Mouse (Mus musculus) heart, embryonic 15.5 days (tissue): ENCODE measurements around the gene Gbx1. TPM values are rescaled to one million over a fixed set of nuclear protein-coding genes. Genes with fewer than 3 reads are reported as not detected.

Source experiments
- ATAC-seq: fragments of 200-750 bp; cut with Nextera tagmentation; replicated peaks from 2 replicates; pipeline ENCODE4 v1.8.0; 2017; ENCODE audit warnings: low read depth, moderate TSS enrichment; ENCODE audit not compliant: insufficient number of reproducible peaks, insufficient read depth, low FRiP score
- H3K27ac ChIP-seq: fragments of 300-500 bp; sonication (generic); 2 replicates; pipeline ENCODE4 v1.5.1; 2015; ENCODE audit warnings: mild to moderate bottlenecking, inconsistent platforms
- H3K27me3 ChIP-seq: fragments of 300-500 bp; sonication (generic); 2 replicates; pipeline ENCODE4 v1.6.1; 2015; ENCODE audit warnings: inconsistent platforms
- H3K36me3 ChIP-seq: fragments of 300-500 bp; sonication (generic); 2 replicates; pipeline ENCODE4 v1.6.1; 2015; ENCODE audit warnings: mild to moderate bottlenecking, inconsistent platforms
- H3K4me1 ChIP-seq: fragments of 300-500 bp; sonication (generic); replicated peaks from 2 replicates; pipeline ENCODE4 v1.6.1; 2015; ENCODE audit warnings: inconsistent platforms
- H3K4me2 ChIP-seq: fragments of 300-500 bp; sonication (generic); 2 replicates; pipeline ENCODE4 v1.6.1; 2015; ENCODE audit warnings: inconsistent platforms, mild to moderate bottlenecking, moderate library complexity
- H3K4me3 ChIP-seq: fragments of 300-500 bp; sonication (generic); 2 replicates; pipeline ENCODE4 v1.5.1; 2015; ENCODE audit warnings: mild to moderate bottlenecking, inconsistent platforms
- H3K9ac ChIP-seq: fragments of 300-500 bp; sonication (generic); 2 replicates; pipeline ENCODE4 v1.6.1; 2015; ENCODE audit warnings: mild to moderate bottlenecking, inconsistent platforms
- H3K9me3 ChIP-seq: fragments of 300-500 bp; sonication (generic); replicated peaks from 2 replicates; pipeline ENCODE4 v1.6.1; 2016; ENCODE audit warnings: inconsistent platforms
- WGBS: fragments of 180-500 bp; shearing (Covaris S2); methylation state at CpG from one replicate; pipeline ENCODE4 v1.1.7; 2015; ENCODE audit warnings: mixed read lengths; 5-methylcytosine and 5-hydroxymethylcytosine counted together
- polyA plus RNA-seq: library from polyadenylated mRNA; unstranded; fragments of >200 nt; fragmentation: Nextera tagmentation; extraction: Ambion mirVana; gene quantifications from 2 replicates; pipeline ENCODE4 v1.2.1, GENCODE M21; 2015

Gbx1 gene
- polyA plus RNA-seq, 1 experiment from 2014 or later = not detected

- H3K4me2 ChIP-seq = no peak overlapping the region
- H3K27me3 ChIP-seq = peaks cover 88% of the 10 kb centered on the region
- 57% methylated on average over 8 of the region's 8 CpGs for WGBS
- H3K27ac ChIP-seq = no peak overlapping the region
- H3K4me3 ChIP-seq = no peak overlapping the region
- H3K4me1 ChIP-seq = peaks cover 14% of the 10 kb centered on the region
- no peak for ATAC-seq
- no peaks in the 10 kb centered on the region for H3K36me3 ChIP-seq
- H3K9me3 ChIP-seq = no peaks in the 10 kb centered on the region
- no peak overlapping the region for H3K9ac ChIP-seq
Observed at GRCm38 (mm10) chr5:24523806-24524205, 3.2 kb downstream of the Gbx1 start.

GRCm38 (mm10) chr5:24521366-24521765, 5.6 kb downstream of the Gbx1 start:
- no peak for ATAC-seq
- Histone ChIP-seq H3K36me3 (no peaks in the 10 kb centered on the region), H3K27me3 (peaks cover 87% of the 10 kb centered on the region), H3K4me3 (no peak overlapping the region), H3K27ac (no peak overlapping the region), H3K4me2 (no peak overlapping the region), H3K4me1 (peaks cover 5% of the 10 kb centered on the region), H3K9me3 (no peaks in the 10 kb centered on the region), H3K9ac (no peak overlapping the region)
- 57% methylated on average over 8 of the region's 8 CpGs for WGBS

GRCm38 (mm10) chr5:24512271-24512670, 14.7 kb downstream of the Gbx1 start:
- Histone ChIP-seq H3K4me3 (no peak overlapping the region), H3K27ac (no peak overlapping the region), H3K36me3 (no peaks in the 10 kb centered on the region), H3K4me2 (no peak overlapping the region), H3K9ac (no peak overlapping the region), H3K27me3 (peaks cover 12% of the 10 kb centered on the region), H3K9me3 (no peaks in the 10 kb centered on the region), H3K4me1 (peaks cover 6% of the 10 kb centered on the region)
- ATAC-seq = peak; percentile 53
- 28% methylated on average over 8 of the region's 8 CpGs for WGBS

GRCm38 (mm10) chr5:24510635-24511034, 16.4 kb downstream of the Gbx1 start:
- WGBS = 50% methylated on average over 11 of the region's 11 CpGs
- no peak for ATAC-seq

GRCm38 (mm10) chr5:24508406-24508805, 18.6 kb downstream of the Gbx1 start:
- WGBS = 87% methylated on average over 7 of the region's 7 CpGs
- Histone ChIP-seq H3K27ac (no peak overlapping the region), H3K9me3 (no peaks in the 10 kb centered on the region), H3K27me3 (peaks cover 25% of the 10 kb centered on the region), H3K36me3 (no peaks in the 10 kb centered on the region), H3K4me2 (no peak overlapping the region), H3K9ac (no peak overlapping the region), H3K4me1 (peaks cover 16% of the 10 kb centered on the region), H3K4me3 (no peak overlapping the region)
- ATAC-seq = no peak

More at GRCm38 (mm10) chr5:24510635-24511034, 16.4 kb downstream of the Gbx1 start:
- H3K4me2 ChIP-seq = no peak overlapping the region
- no peaks in the 10 kb centered on the region for H3K9me3 ChIP-seq
- no peak overlapping the region for H3K4me3 ChIP-seq
- H3K27ac ChIP-seq = no peak overlapping the region
- H3K27me3 ChIP-seq = peaks cover 8% of the 10 kb centered on the region
- peaks cover 6% of the 10 kb centered on the region for H3K4me1 ChIP-seq
- H3K9ac ChIP-seq = no peak overlapping the region
- no peaks in the 10 kb centered on the region for H3K36me3 ChIP-seq

GRCm38 (mm10) chr5:24505513-24505912, 21.5 kb downstream of the Gbx1 start:
- peaks cover 15% of the 10 kb centered on the region for H3K36me3 ChIP-seq
- H3K9ac ChIP-seq = no peak overlapping the region
- H3K4me2 ChIP-seq = no peak overlapping the region
- no peak overlapping the region for H3K27ac ChIP-seq
- 23% methylated on average over 2 of the region's 2 CpGs for WGBS
- peaks cover 12% of the 10 kb centered on the region for H3K4me1 ChIP-seq
- no peak for ATAC-seq
- no peak overlapping the region for H3K4me3 ChIP-seq
- H3K27me3 ChIP-seq = peaks cover 34% of the 10 kb centered on the region
- H3K9me3 ChIP-seq = no peaks in the 10 kb centered on the region

- peaks cover 10% of the 10 kb centered on the region for H3K4me1 ChIP-seq
- H3K4me3 ChIP-seq = no peak overlapping the region
- H3K27me3 ChIP-seq = peaks cover 30% of the 10 kb centered on the region
- WGBS = 65% methylated on average over 4 of the region's 4 CpGs
- ATAC-seq = no peak
- peaks cover 41% of the 10 kb centered on the region for H3K36me3 ChIP-seq
- no peak overlapping the region for H3K9ac ChIP-seq
- H3K27ac ChIP-seq = no peak overlapping the region
- H3K9me3 ChIP-seq = no peaks in the 10 kb centered on the region
- H3K4me2 ChIP-seq = no peak overlapping the region
Observed at GRCm38 (mm10) chr5:24502786-24503185, 24.2 kb downstream of the Gbx1 start.

GRCm38 (mm10) chr5:24500851-24501250, 26.2 kb downstream of the Gbx1 start:
- 70% methylated on average over 11 of the region's 11 CpGs for WGBS
- Histone ChIP-seq H3K9ac (no peak overlapping the region), H3K36me3 (peaks cover 47% of the 10 kb centered on the region), H3K4me1 (peaks cover 10% of the 10 kb centered on the region), H3K4me3 (no peak overlapping the region), H3K4me2 (no peak overlapping the region), H3K27me3 (peaks cover 27% of the 10 kb centered on the region), H3K27ac (no peak overlapping the region), H3K9me3 (no peaks in the 10 kb centered on the region)
- no peak for ATAC-seq

- Histone ChIP-seq H3K36me3 (peaks cover 51% of the 10 kb centered on the region), H3K9ac (no peak overlapping the region), H3K9me3 (no peaks in the 10 kb centered on the region), H3K27ac (no peak overlapping the region), H3K4me1 (no peaks in the 10 kb centered on the region), H3K4me2 (no peak overlapping the region), H3K4me3 (no peak overlapping the region), H3K27me3 (peaks cover 13% of the 10 kb centered on the region; the same call in 1 of the 2 replicates)
- no peak for ATAC-seq
- WGBS = 89% methylated on average over 10 of the region's 10 CpGs
Observed at GRCm38 (mm10) chr5:24499113-24499512, 27.9 kb downstream of the Gbx1 start.

GRCm38 (mm10) chr5:24497526-24497925, 29.5 kb downstream of the Gbx1 start:
- ATAC-seq = no peak
- H3K4me2 ChIP-seq = no peak overlapping the region
- no peak overlapping the region for H3K27ac ChIP-seq
- no peak overlapping the region for H3K4me3 ChIP-seq
- peaks cover 4% of the 10 kb centered on the region; the same call in 1 of the 2 replicates for H3K27me3 ChIP-seq
- WGBS = 85% methylated on average over 12 of the region's 12 CpGs
- no peak overlapping the region for H3K9ac ChIP-seq
- no peaks in the 10 kb centered on the region for H3K4me1 ChIP-seq
- no peaks in the 10 kb centered on the region for H3K9me3 ChIP-seq
- peaks cover 66% of the 10 kb centered on the region for H3K36me3 ChIP-seq

- Histone ChIP-seq H3K36me3 (peaks cover 69% of the 10 kb centered on the region), H3K4me3 (no peak overlapping the region), H3K27me3 (no peaks in the 10 kb centered on the region), H3K9ac (no peak overlapping the region), H3K4me1 (no peaks in the 10 kb centered on the region), H3K9me3 (no peaks in the 10 kb centered on the region), H3K4me2 (no peak overlapping the region), H3K27ac (no peak overlapping the region)
- 63% methylated on average over 6 of the region's 6 CpGs for WGBS
- no peak for ATAC-seq
Observed at GRCm38 (mm10) chr5:24496756-24497155, 30.2 kb downstream of the Gbx1 start.

GRCm38 (mm10) chr5:24495019-24495418, 32.0 kb downstream of the Gbx1 start:
- Histone ChIP-seq H3K4me2 (no peak overlapping the region), H3K27ac (no peak overlapping the region), H3K36me3 (peaks cover 69% of the 10 kb centered on the region), H3K9ac (no peak overlapping the region), H3K27me3 (no peaks in the 10 kb centered on the region), H3K4me3 (no peak overlapping the region), H3K4me1 (no peaks in the 10 kb centered on the region), H3K9me3 (no peaks in the 10 kb centered on the region)
- no peak for ATAC-seq
- WGBS = 92% methylated on average over 15 of the region's 15 CpGs
